Mouse (Mus musculus) embryonic facial prominence, embryonic 13.5 days (tissue): ENCODE data around the gene Icam4. TPM values are rescaled to one million over a fixed set of nuclear protein-coding genes. Genes with fewer than 3 reads are reported as not detected.
"Not testable (repeated sequence)": the region's sequence is repeated elsewhere in the genome, so short reads cannot be mapped to it uniquely, and the experiment has no call there.

Source experiments
- ATAC-seq: fragments of 200-750 bp; cut with Nextera tagmentation; 2 replicates; pipeline ENCODE4 v1.8.0; 2017; ENCODE audit warnings: low read depth; ENCODE audit not compliant: insufficient number of reproducible peaks, insufficient read depth, low FRiP score, low TSS enrichment
- H3K27ac ChIP-seq: fragments of 300-500 bp; sonication (generic); 2 replicates; pipeline ENCODE4 v1.5.1; 2015; ENCODE audit warnings: moderate library complexity, mild to moderate bottlenecking, inconsistent platforms
- H3K27me3 ChIP-seq: fragments of 300-500 bp; sonication (generic); 2 replicates; pipeline ENCODE4 v1.6.1; 2015; ENCODE audit warnings: mild to moderate bottlenecking, inconsistent platforms
- H3K36me3 ChIP-seq: fragments of 300-500 bp; sonication (generic); 2 replicates; pipeline ENCODE4 v1.6.1; 2015; ENCODE audit warnings: mild to moderate bottlenecking, inconsistent platforms
- H3K4me1 ChIP-seq: fragments of 300-500 bp; sonication (generic); 2 replicates; pipeline ENCODE4 v1.6.1; 2015; ENCODE audit warnings: inconsistent platforms
- H3K4me2 ChIP-seq: fragments of 300-500 bp; sonication (generic); 2 replicates; pipeline ENCODE4 v1.6.1; 2015; ENCODE audit warnings: moderate library complexity, mild to moderate bottlenecking, inconsistent platforms
- H3K4me3 ChIP-seq: fragments of 300-500 bp; sonication (generic); 2 replicates; pipeline ENCODE4 v1.5.1; 2015; ENCODE audit warnings: mild to moderate bottlenecking, inconsistent platforms
- H3K9ac ChIP-seq: fragments of 300-500 bp; sonication (generic); 2 replicates; pipeline ENCODE4 v1.6.1; 2015; ENCODE audit warnings: mild to moderate bottlenecking, inconsistent platforms
- H3K9me3 ChIP-seq: fragments of 300-500 bp; sonication (generic); 2 replicates; pipeline ENCODE4 v1.6.1; 2016; ENCODE audit warnings: inconsistent platforms
- WGBS: fragments of 180-500 bp; shearing (Covaris S2); methylation state at CpG from one replicate; pipeline ENCODE4 v1.1.7; 2015; ENCODE audit warnings: mixed read lengths; 5-methylcytosine and 5-hydroxymethylcytosine counted together
- polyA plus RNA-seq: library from polyadenylated mRNA; unstranded; fragments of >200 nt; fragmentation: Nextera tagmentation; extraction: Ambion mirVana; gene quantifications from 2 replicates; pipeline ENCODE4 v1.2.1, GENCODE M21; 2015

The Icam4 gene
- polyA plus RNA-seq, 1 experiment from 2014 or later, result 0.27 TPM

GRCm38 (mm10) chr9:20998337-20998736, 30.8 kb upstream of the Icam4 start:
- not testable (repeated sequence) for ATAC-seq, H3K27me3 ChIP-seq, H3K4me3 ChIP-seq, H3K4me1 ChIP-seq, H3K36me3 ChIP-seq, H3K9me3 ChIP-seq, H3K27ac ChIP-seq, H3K4me2 ChIP-seq, H3K9ac ChIP-seq
- WGBS, result 75% methylated on average over 1 of the region's 1 CpGs

- no peak for ATAC-seq
- Histone ChIP-seq H3K36me3 (peaks cover 12% of the 10 kb centered on the region), H3K9me3 (no peaks in the 10 kb centered on the region), H3K27me3 (no peaks in the 10 kb centered on the region), H3K4me1 (peaks cover 7% of the 10 kb centered on the region), H3K4me2 (no peak overlapping the region), H3K27ac (no peak overlapping the region), H3K9ac (no peak overlapping the region; the same call in 1 of the 2 replicates), H3K4me3 (no peak overlapping the region)
Observed at GRCm38 (mm10) chr9:21000811-21001210, 28.4 kb upstream of the Icam4 start.

- H3K27me3 ChIP-seq, result no peaks in the 10 kb centered on the region
- H3K4me2 ChIP-seq, result no peak overlapping the region
- no peak overlapping the region for H3K27ac ChIP-seq
- no peak overlapping the region for H3K9ac ChIP-seq
- H3K36me3 ChIP-seq, result peaks cover 20% of the 10 kb centered on the region
- H3K4me1 ChIP-seq, result peaks cover 7% of the 10 kb centered on the region
- no peak overlapping the region for H3K4me3 ChIP-seq
- WGBS, result 59% methylated on average over 6 of the region's 6 CpGs
- no peak for ATAC-seq
- no peaks in the 10 kb centered on the region for H3K9me3 ChIP-seq
Observed at GRCm38 (mm10) chr9:21001651-21002200, 27.4 kb upstream of the Icam4 start.

- no peaks in the 10 kb centered on the region for H3K27me3 ChIP-seq
- peak overlapping the region; percentile 79; the same call in 1 of the 2 replicates for H3K27ac ChIP-seq
- H3K36me3 ChIP-seq, result peaks cover 25% of the 10 kb centered on the region
- H3K9ac ChIP-seq, result peak overlapping the region; percentile 90
- ATAC-seq, result peak; percentile 34; the same call in 1 of the 2 replicates
- peak overlapping the region; percentile 85 for H3K4me3 ChIP-seq
- peaks cover 7% of the 10 kb centered on the region for H3K4me1 ChIP-seq
- 13% methylated on average over 7 of the region's 7 CpGs for WGBS
- H3K4me2 ChIP-seq, result peak overlapping the region; percentile 81
- no peaks in the 10 kb centered on the region for H3K9me3 ChIP-seq
Observed at GRCm38 (mm10) chr9:21002270-21002626, 26.9 kb upstream of the Icam4 start.

GRCm38 (mm10) chr9:21002627-21003551, 26.3 kb upstream of the Icam4 start, which contains the start of gene Mrpl4:
Gene Mrpl4 (plus strand): TSS chr9:21002738.
- H3K9me3 ChIP-seq, result no peaks in the 10 kb centered on the region
- H3K27ac ChIP-seq, result peak within 1 kb of the TSS; percentile 79
- no peaks in the 10 kb centered on the region for H3K27me3 ChIP-seq
- peak within 1 kb of the TSS; percentile 81 for H3K4me2 ChIP-seq
- H3K4me1 ChIP-seq, result peaks cover 7% of the 10 kb centered on the region
- peak; percentile 77 for ATAC-seq
- peaks cover 32% of the 10 kb centered on the region for H3K36me3 ChIP-seq
- WGBS, result under 1% methylated on average over 72 of the region's 72 CpGs
- H3K4me3 ChIP-seq, result peak within 1 kb of the TSS; percentile 85
- H3K9ac ChIP-seq, result peak within 1 kb of the TSS; percentile 90

GRCm38 (mm10) chr9:21007313-21007952, 21.7 kb upstream of the Icam4 start:
- ATAC-seq, result no peak
- Histone ChIP-seq H3K9ac (no peak overlapping the region), H3K27me3 (no peaks in the 10 kb centered on the region), H3K4me2 (no peak overlapping the region), H3K4me3 (no peak overlapping the region), H3K4me1 (peaks cover 7% of the 10 kb centered on the region), H3K36me3 (peaks cover 50% of the 10 kb centered on the region), H3K9me3 (no peaks in the 10 kb centered on the region), H3K27ac (no peak overlapping the region)
- 94% methylated on average over 10 of the region's 10 CpGs for WGBS

GRCm38 (mm10) chr9:21008007-21008406, 21.2 kb upstream of the Icam4 start:
- Histone ChIP-seq H3K27me3 (no peaks in the 10 kb centered on the region), H3K27ac (no peak overlapping the region), H3K9ac (no peak overlapping the region), H3K4me2 (no peak overlapping the region), H3K9me3 (no peaks in the 10 kb centered on the region), H3K4me3 (no peak overlapping the region), H3K36me3 (peaks cover 50% of the 10 kb centered on the region), H3K4me1 (peaks cover 7% of the 10 kb centered on the region)
- 84% methylated on average over 7 of the region's 7 CpGs for WGBS
- no peak for ATAC-seq

GRCm38 (mm10) chr9:21010362-21010761, 18.8 kb upstream of the Icam4 start:
- Histone ChIP-seq H3K9ac (no peak overlapping the region), H3K4me1 (peaks cover 8% of the 10 kb centered on the region), H3K9me3 (no peaks in the 10 kb centered on the region), H3K27ac (no peak overlapping the region), H3K4me3 (no peak overlapping the region), H3K27me3 (peaks cover 15% of the 10 kb centered on the region), H3K4me2 (no peak overlapping the region), H3K36me3 (peaks cover 42% of the 10 kb centered on the region)
- 65% methylated on average over 2 of the region's 2 CpGs for WGBS
- ATAC-seq, result no peak

- 72% methylated on average over 9 of the region's 9 CpGs for whole genome bisulfite sequencing
- Histone ChIP-seq H3K27me3 (peaks cover 22% of the 10 kb centered on the region), H3K4me1 (peaks cover 14% of the 10 kb centered on the region), H3K36me3 (peaks cover 35% of the 10 kb centered on the region)
- H3K4me2 ChIP-seq, H3K27ac ChIP-seq, ATAC-seq, H3K9me3 ChIP-seq, H3K9ac ChIP-seq, H3K4me3 ChIP-seq: not testable (repeated sequence)
Observed at GRCm38 (mm10) chr9:21010939-21011541, 18.1 kb upstream of the Icam4 start.

- H3K4me1 ChIP-seq, result peaks cover 14% of the 10 kb centered on the region
- H3K4me3 ChIP-seq, result no peak overlapping the region
- peaks cover 30% of the 10 kb centered on the region for H3K27me3 ChIP-seq
- ATAC-seq, result no peak
- H3K27ac ChIP-seq, result no peak overlapping the region
- peaks cover 29% of the 10 kb centered on the region for H3K36me3 ChIP-seq
- H3K9ac ChIP-seq, result no peak overlapping the region
- no peak overlapping the region for H3K4me2 ChIP-seq
- no peaks in the 10 kb centered on the region for H3K9me3 ChIP-seq
- WGBS, result 67% methylated on average over 5 of the region's 5 CpGs
Observed at GRCm38 (mm10) chr9:21011846-21012312, 17.3 kb upstream of the Icam4 start.

- Histone ChIP-seq H3K9ac (no peak overlapping the region), H3K36me3 (peaks cover 24% of the 10 kb centered on the region), H3K27ac (no peak overlapping the region), H3K4me1 (peaks cover 14% of the 10 kb centered on the region), H3K9me3 (no peaks in the 10 kb centered on the region), H3K4me2 (no peak overlapping the region), H3K4me3 (no peak overlapping the region), H3K27me3 (peaks cover 35% of the 10 kb centered on the region)
- ATAC-seq, result no peak
- 43% methylated on average over 1 of the region's 1 CpGs for WGBS
Observed at GRCm38 (mm10) chr9:21012368-21012767, 16.8 kb upstream of the Icam4 start.
